Mouse (Mus musculus) gastrocnemius, postnatal 4 days (tissue): ENCODE measurements at regions not wholly inside any gene's neighbourhood (a gene's known extent, or its start where the extent isn't known, plus 50 kb on each side); places are given as distances from the start of the nearest gene placed in this dataset.

ENCODE experiments used
- DNase-seq, 2 experiments: peaks; one replicate each; pipeline ENCODE4 v3.0.0; 2021 to 2022; ENCODE audit warnings: low spot score in 2 of 2, mixed read lengths in 2 of 2

GRCm38 (mm10) chr15:56820977-56821579 lies 656.3 kb downstream of the Slc22a22 start:
- no peak for DNase-seq

GRCm38 (mm10) chr15:56820256-56820976 lies 657.0 kb downstream of the Slc22a22 start:
- no peak for DNase-seq

GRCm38 (mm10) chr15:56818158-56818690 lies 659.2 kb downstream of the Slc22a22 start:
- no peak for DNase-seq

GRCm38 (mm10) chr15:56817204-56818157 lies 659.9 kb downstream of the Slc22a22 start:
- DNase-seq = no peak

- no peak for DNase-seq
Measured at GRCm38 (mm10) chr15:56813876-56814275, 663.5 kb downstream of the Slc22a22 start.

- no peak for DNase-seq
Measured at GRCm38 (mm10) chr15:56810151-56810550, 667.3 kb downstream of the Slc22a22 start.

GRCm38 (mm10) chr15:56807611-56808010 lies 669.8 kb downstream of the Slc22a22 start:
- DNase-seq = peak in 1 of 2 experiments; percentile 21

GRCm38 (mm10) chr15:56801933-56802332 lies 675.5 kb downstream of the Slc22a22 start:
- DNase-seq = no peak

GRCm38 (mm10) chr15:56775431-56775830 lies 702.0 kb downstream of the Slc22a22 start:
- DNase-seq = no peak

GRCm38 (mm10) chr15:56774648-56775393 lies 702.6 kb downstream of the Slc22a22 start:
- DNase-seq = no peak

GRCm38 (mm10) chr15:56766356-56766755 lies 711.1 kb downstream of the Slc22a22 start:
- peak in 1 of 2 experiments; percentile 19 for DNase-seq

- DNase-seq = peak; percentile 14 to 18
Measured at GRCm38 (mm10) chr15:56764957-56765482, 712.4 kb downstream of the Slc22a22 start.

- DNase-seq = no peak
Measured at GRCm38 (mm10) chr15:56764019-56764418, 713.4 kb downstream of the Slc22a22 start.

GRCm38 (mm10) chr15:56746698-56747097 lies 730.7 kb downstream of the Slc22a22 start:
- DNase-seq = no peak

GRCm38 (mm10) chr15:56744915-56745314 lies 732.5 kb downstream of the Slc22a22 start:
- no peak for DNase-seq
